Mouse (Mus musculus) myocyte (in vitro differentiated cells): ENCODE results near the gene Gdf15. TPM values are rescaled to one million over a fixed set of nuclear protein-coding genes. Genes with fewer than 3 reads are reported as not detected.

Experiments used
- H3K27me3 ChIP-seq: one replicate; pipeline ENCODE4 v1.6.1; 2011; ENCODE audit not compliant: control insufficient read depth, insufficient read depth, insufficient read length
- H3K36me3 ChIP-seq: one replicate; pipeline ENCODE4 v1.6.1; 2011; ENCODE audit not compliant: control insufficient read depth, insufficient read depth
- H3K4me2 ChIP-seq: one replicate; pipeline ENCODE4 v1.6.1; 2011; ENCODE audit warnings: low read depth, control low read depth
- H3K4me3 ChIP-seq: one replicate; pipeline ENCODE4 v1.5.1; 2011; ENCODE audit warnings: mild to moderate bottlenecking, control low read depth, moderate library complexity
- H3K79me2 ChIP-seq: one replicate; pipeline ENCODE4 v1.6.1; 2011; ENCODE audit not compliant: control insufficient read depth, insufficient read depth
- H3ac ChIP-seq: one replicate; pipeline ENCODE4 v1.6.1; 2011; ENCODE audit not compliant: control insufficient read depth, insufficient read length
- CEBPB ChIP-seq: IDR thresholded peaks from 2 replicates; pipeline ENCODE4 v1.6.1; 2011; ENCODE audit warnings: mild to moderate bottlenecking, moderate library complexity; ENCODE audit not compliant: poor library complexity, insufficient read depth, severe bottlenecking
- E2F4 ChIP-seq: IDR thresholded peaks from one replicate; pipeline ENCODE4 v1.6.1; 2011; ENCODE audit warnings: mild to moderate bottlenecking, control low read depth, moderate library complexity; ENCODE audit not compliant: insufficient read depth
- MAX ChIP-seq: IDR thresholded peaks from one replicate; pipeline ENCODE4 v1.6.1; 2011; ENCODE audit warnings: low read depth, mild to moderate bottlenecking, control low read depth
- MYOD1 ChIP-seq, 3 experiments: IDR thresholded peaks; one replicate each; pipeline ENCODE4 v1.6.1; 2011; ENCODE audit warnings: control low read depth in 2 of 3, low read depth in 2 of 3, mild to moderate bottlenecking in 2 of 3, moderate library complexity in 1 of 3; ENCODE audit not compliant: insufficient read length in 2 of 3, control insufficient read depth in 1 of 3
- MYOG ChIP-seq, 3 experiments: IDR thresholded peaks; one replicate each; pipeline ENCODE4 v1.6.1; 2011; ENCODE audit warnings: control low read depth in 2 of 3, low read depth in 2 of 3, mild to moderate bottlenecking in 2 of 3; ENCODE audit not compliant: insufficient read length in 2 of 3, control insufficient read depth in 1 of 3, insufficient read depth in 1 of 3
- POLR2A ChIP-seq: IDR thresholded peaks from one replicate; pipeline ENCODE4 v1.6.1; 2011; ENCODE audit warnings: low read depth, mild to moderate bottlenecking, control low read depth, moderate library complexity; ENCODE audit not compliant: insufficient read length
- POLR2AphosphoS2 ChIP-seq: IDR thresholded peaks from one replicate; pipeline ENCODE4 v1.6.1; 2011; ENCODE audit warnings: low read depth, control low read depth; ENCODE audit not compliant: insufficient read length
- REST ChIP-seq: IDR thresholded peaks from one replicate; pipeline ENCODE4 v1.6.1; 2011; ENCODE audit warnings: mild to moderate bottlenecking, control low read depth, moderate library complexity; ENCODE audit not compliant: insufficient read depth, insufficient read length
- SRF ChIP-seq: IDR thresholded peaks from one replicate; pipeline ENCODE4 v1.6.1; 2011; ENCODE audit warnings: low read depth; ENCODE audit not compliant: control insufficient read depth, insufficient read length
- TCF12 ChIP-seq: IDR thresholded peaks from one replicate; pipeline ENCODE4 v1.6.1; 2011; ENCODE audit warnings: mild to moderate bottlenecking, control low read depth; ENCODE audit not compliant: poor library complexity, insufficient read depth, severe bottlenecking
- TCF3 ChIP-seq: IDR thresholded peaks from one replicate; pipeline ENCODE4 v1.6.1; 2011; ENCODE audit warnings: low read depth, control low read depth; ENCODE audit not compliant: insufficient read length
- USF1 ChIP-seq: IDR thresholded peaks from one replicate; pipeline ENCODE4 v1.6.1; 2011; ENCODE audit warnings: low read depth, mild to moderate bottlenecking, control low read depth, moderate library complexity
- polyA plus RNA-seq: library from polyadenylated mRNA; unstranded; fragments of >200 nt; fragmentation: generic; extraction: Trizol; gene quantifications from one replicate; pipeline ENCODE4 v1.2.1, GENCODE M21; 2012; ENCODE audit warnings: missing spikeins

Gene Gdf15
- polyA plus RNA-seq, 1 experiment = 54.1 TPM

- H3K27me3 ChIP-seq = no peaks in the 10 kb centered on the region
- no peak overlapping the region for H3K4me3 ChIP-seq
- no peaks in the 10 kb centered on the region for H3K79me2 ChIP-seq
- H3ac ChIP-seq = no peak overlapping the region
- H3K4me2 ChIP-seq = no peak overlapping the region
- TF ChIP-seq CEBPB (0 out of 2 replicates have a peak, but pooled peaks have one; percentile 23), E2F4 (no peak), REST (no peak), MYOG (IDR thresholded peaks at IDR 0.05; ENCODE audit: control insufficient read depth in 1 of 3, insufficient read depth in 1 of 3, insufficient read length in 2 of 3, low read depth in 2 of 3) (no peak)
- H3K36me3 ChIP-seq = no peaks in the 10 kb centered on the region
These were observed 5.2 kb downstream of the Gdf15 start for GRCm38 (mm10) chr8:70627041-70627440.

GRCm38 (mm10) chr8:70625104-70625503, 7.2 kb downstream of the Gdf15 start:
- Histone ChIP-seq H3K4me3 (no peak overlapping the region), H3K27me3 (no peaks in the 10 kb centered on the region), H3ac (no peak overlapping the region), H3K79me2 (no peaks in the 10 kb centered on the region), H3K36me3 (no peaks in the 10 kb centered on the region), H3K4me2 (no peak overlapping the region)
- TF ChIP-seq SRF = no peak
- TF ChIP-seq MYOD1 (IDR thresholded peaks at IDR 0.05; ENCODE audit: control insufficient read depth in 1 of 3, insufficient read length in 2 of 3, low read depth in 2 of 3) = no peak
- TF ChIP-seq MAX = no peak
- TF ChIP-seq POLR2A = no peak
- TF ChIP-seq E2F4 = no peak
- TF ChIP-seq REST = no peak
- TF ChIP-seq MYOG (IDR thresholded peaks at IDR 0.05; ENCODE audit: control insufficient read depth in 1 of 3, insufficient read depth in 1 of 3, insufficient read length in 2 of 3, low read depth in 2 of 3) = no peak
- no peak for TF ChIP-seq USF1
- no peak for TF ChIP-seq TCF3
- no peak for TF ChIP-seq CEBPB
- no peak for TF ChIP-seq TCF12
- no peak for TF ChIP-seq POLR2AphosphoS2

GRCm38 (mm10) chr8:70622220-70622619, 10.0 kb downstream of the Gdf15 start:
- no peaks in the 10 kb centered on the region for H3K36me3 ChIP-seq
- H3K4me2 ChIP-seq = no peak overlapping the region
- no peak overlapping the region for H3ac ChIP-seq
- no peaks in the 10 kb centered on the region for H3K27me3 ChIP-seq
- TF ChIP-seq REST (no peak), TCF3 (no peak)
- no peaks in the 10 kb centered on the region for H3K79me2 ChIP-seq
- no peak overlapping the region for H3K4me3 ChIP-seq

- no peak overlapping the region for H3ac ChIP-seq
- no peak overlapping the region for H3K4me3 ChIP-seq
- H3K79me2 ChIP-seq = no peaks in the 10 kb centered on the region
- no peak for TF ChIP-seq SRF
- TF ChIP-seq MYOD1 (IDR thresholded peaks at IDR 0.05; ENCODE audit: control insufficient read depth in 1 of 3, insufficient read length in 2 of 3, low read depth in 2 of 3) = no peak
- TF ChIP-seq POLR2A = no peak
- TF ChIP-seq TCF12 = no peak
- TF ChIP-seq CEBPB = no peak
- no peak for TF ChIP-seq USF1
- TF ChIP-seq MYOG (IDR thresholded peaks at IDR 0.05; ENCODE audit: control insufficient read depth in 1 of 3, insufficient read depth in 1 of 3, insufficient read length in 2 of 3, low read depth in 2 of 3) = no peak
- TF ChIP-seq E2F4 = no peak
- no peak for TF ChIP-seq TCF3
- no peak for TF ChIP-seq POLR2AphosphoS2
- H3K36me3 ChIP-seq = no peaks in the 10 kb centered on the region
- no peak overlapping the region for H3K4me2 ChIP-seq
- H3K27me3 ChIP-seq = no peaks in the 10 kb centered on the region
These were observed 13.3 kb downstream of the Gdf15 start for GRCm38 (mm10) chr8:70618888-70619334.

GRCm38 (mm10) chr8:70617985-70618384, 14.3 kb downstream of the Gdf15 start:
- Histone ChIP-seq H3ac (no peak overlapping the region), H3K36me3 (no peaks in the 10 kb centered on the region), H3K27me3 (no peaks in the 10 kb centered on the region), H3K4me3 (no peak overlapping the region), H3K4me2 (no peak overlapping the region), H3K79me2 (no peaks in the 10 kb centered on the region)
- TF ChIP-seq POLR2A (no peak), TCF12 (no peak), MYOD1 (IDR thresholded peaks at IDR 0.05; ENCODE audit: control insufficient read depth in 1 of 3, insufficient read length in 2 of 3, low read depth in 2 of 3) (no peak), REST (no peak), CEBPB (no peak), POLR2AphosphoS2 (no peak), MAX (no peak), USF1 (no peak), MYOG (IDR thresholded peaks at IDR 0.05; ENCODE audit: control insufficient read depth in 1 of 3, insufficient read depth in 1 of 3, insufficient read length in 2 of 3, low read depth in 2 of 3) (no peak), SRF (no peak), E2F4 (no peak), TCF3 (no peak)
